Mouse (Mus musculus): ENCODE results near the gene Slirp. TPM values are rescaled to one million over a fixed set of nuclear protein-coding genes. Genes with fewer than 3 reads are reported as not detected.

The Slirp gene
- total and polyA plus RNA-seq, 3 experiments, result 117 to 261 (median 138) TPM

DNA sequence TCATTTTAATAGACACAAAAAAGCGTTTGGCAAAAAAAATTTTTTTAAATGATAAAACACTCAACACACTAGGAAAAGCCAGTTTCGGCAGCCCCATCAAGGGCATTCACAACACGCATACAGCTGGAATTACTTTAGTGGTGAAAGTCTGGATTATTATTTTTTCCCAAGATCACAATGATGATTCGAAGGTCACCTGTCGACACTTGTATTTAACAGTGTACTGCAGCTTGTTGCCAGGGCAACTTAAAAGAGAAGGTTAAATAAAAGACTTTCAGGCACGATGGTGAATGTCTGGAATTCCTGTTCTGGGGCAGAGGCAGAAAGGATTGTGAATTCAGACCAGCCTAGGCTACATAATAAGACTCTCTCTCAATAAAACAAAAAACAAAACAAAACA is 41.8 kb upstream of the Slirp start:
- in situ Hi-C loops (cut with MboI; ENCODE audit: low pct_ligation_motif_present, low pct_unique_long_range_greater_than_20kb, low sequenced_read_pairs), result no loop called here
- H3K9ac ChIP-seq (ENCODE audit: insufficient read depth, low read depth), result no peak overlapping the region
- DNase-seq (ENCODE audit: extremely low read depth), result no peak
- dilution Hi-C loops (cut with MboI; ENCODE audit: extremely low pct_ligation_motif_present, extremely low pct_unique_long_range_greater_than_20kb, low sequenced_read_pairs), result no loop called here
- no peaks in the 10 kb centered on the region for H3K9me3 ChIP-seq (replicated peaks; ENCODE audit: low read length)
- no peak overlapping the region for H3K27ac ChIP-seq (ENCODE audit: insufficient read depth, low read depth)
- no peaks in the 10 kb centered on the region for H3K27me3 ChIP-seq (replicated peaks)
- TF ChIP-seq USF2 (conservative IDR thresholded peaks at IDR 0.05; ENCODE audit: low read depth, low read length) (no peak), JUN (IDR thresholded peaks at IDR 0.05; ENCODE audit: insufficient read depth, low read depth, low read length) (no peak), MYC (IDR thresholded peaks at IDR 0.05; ENCODE audit: low read depth, low read length) (no peak), GABPA (IDR thresholded peaks at IDR 0.05; ENCODE audit: insufficient replicate concordance, low read depth, low read length) (no peak), USF1 (IDR thresholded peaks at IDR 0.05; ENCODE audit: low read depth, low read length) (no peak), POLR2AphosphoS2 (IDR thresholded peaks at IDR 0.05; ENCODE audit: low read depth, low read length) (no peak), ELF1 (IDR thresholded peaks at IDR 0.05; ENCODE audit: low read depth, low read length) (no peak), KAT2A (IDR thresholded peaks at IDR 0.05; ENCODE audit: insufficient replicate concordance, low read length) (no peak), MAFK (IDR thresholded peaks at IDR 0.05; ENCODE audit: insufficient replicate concordance, low read length) (no peak), ZC3H11A (IDR thresholded peaks at IDR 0.05; ENCODE audit: low read depth, low read length) (no peak), CHD2 (IDR thresholded peaks at IDR 0.05; ENCODE audit: low read length) (no peak), NRF1 (IDR thresholded peaks at IDR 0.05; ENCODE audit: low read depth, low read length) (no peak), CHD1 (IDR thresholded peaks at IDR 0.05; ENCODE audit: low read depth, low read length) (no peak), MXI1 (IDR thresholded peaks at IDR 0.05; ENCODE audit: low read depth, low read length) (no peak), SIN3A (IDR thresholded peaks at IDR 0.05; ENCODE audit: low read length) (no peak), BHLHE40 (IDR thresholded peaks at IDR 0.05; ENCODE audit: low read depth, low read length) (no peak), MEF2A (IDR thresholded peaks at IDR 0.05; ENCODE audit: borderline replicate concordance, low read depth, low read length) (no peak), RCOR1 (conservative IDR thresholded peaks at IDR 0.05; ENCODE audit: low read depth, low read length) (no peak), EP300 (IDR thresholded peaks at IDR 0.05; ENCODE audit: low read length) (no peak), ZMIZ1 (IDR thresholded peaks at IDR 0.05; ENCODE audit: low read depth, low read length) (no peak)
- H3K79me2 ChIP-seq (replicated peaks; ENCODE audit: control insufficient read depth, extremely low read depth, insufficient read depth, poor library complexity, severe bottlenecking), result no peaks in the 10 kb centered on the region
- no peaks in the 10 kb centered on the region for H3K36me3 ChIP-seq (replicated peaks in 1 of 2; ENCODE audit: control insufficient read depth in 1 of 2, insufficient read depth in 1 of 2, low read length in 1 of 2)
- no peak overlapping the region for H3K4me3 ChIP-seq (replicated peaks in 1 of 3; ENCODE audit: low read depth in 2 of 3, low read length in 2 of 3, poor library complexity in 1 of 3)
- H3K4me1 ChIP-seq (ENCODE audit: control insufficient read depth in 1 of 2, insufficient read depth in 2 of 2), result peaks cover 4 to 7% of the 10 kb centered on the region in 2 experiments
- H3K4me2 ChIP-seq (ENCODE audit: insufficient read depth, low read depth, poor library complexity, severe bottlenecking), result no peak overlapping the region

DNA sequence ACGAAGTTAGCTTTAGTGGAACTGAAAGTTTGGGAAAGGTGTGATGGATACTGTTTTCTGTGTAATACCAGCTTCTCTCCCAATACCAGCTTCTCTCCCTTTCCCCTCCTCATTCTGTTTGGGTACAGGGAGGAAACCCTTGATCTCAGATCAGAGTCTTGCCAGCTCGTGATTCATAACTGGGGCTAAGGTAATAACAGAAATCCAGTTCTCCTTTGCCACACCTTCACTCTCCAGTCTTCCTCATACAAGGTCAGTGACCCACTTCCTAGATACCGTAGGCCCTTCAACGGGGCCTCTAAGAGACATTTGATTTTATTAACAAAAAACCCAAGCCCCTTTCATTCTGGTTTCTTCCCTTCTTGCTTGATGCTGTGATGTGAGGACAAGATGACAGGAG is 38.5 kb upstream of the Slirp start:
- Histone ChIP-seq H3K27ac (ENCODE audit: insufficient read depth, low read depth) (no peak overlapping the region), H3K36me3 (replicated peaks in 1 of 2; ENCODE audit: control insufficient read depth in 1 of 2, insufficient read depth in 1 of 2, low read length in 1 of 2) (no peaks in the 10 kb centered on the region), H3K27me3 (replicated peaks) (no peaks in the 10 kb centered on the region), H3K4me2 (ENCODE audit: insufficient read depth, low read depth, poor library complexity, severe bottlenecking) (no peak overlapping the region), H3K4me3 (replicated peaks in 1 of 3; ENCODE audit: low read depth in 2 of 3, low read length in 2 of 3, poor library complexity in 1 of 3) (no peak overlapping the region), H3K4me1 (ENCODE audit: control insufficient read depth in 1 of 2, insufficient read depth in 2 of 2) (peaks cover 8 to 9% of the 10 kb centered on the region in 2 experiments), H3K9ac (ENCODE audit: insufficient read depth, low read depth) (no peak overlapping the region), H3K9me3 (replicated peaks; ENCODE audit: low read length) (no peaks in the 10 kb centered on the region), H3K79me2 (replicated peaks; ENCODE audit: control insufficient read depth, extremely low read depth, insufficient read depth, poor library complexity, severe bottlenecking) (no peaks in the 10 kb centered on the region)
- dilution Hi-C loops (cut with MboI; ENCODE audit: extremely low pct_ligation_motif_present, extremely low pct_unique_long_range_greater_than_20kb, low sequenced_read_pairs), result no loop called here
- no peak for TF ChIP-seq CTCF (conservative IDR thresholded peaks at IDR 0.05 in 1 of 2, IDR thresholded peaks at IDR 0.05 in 1 of 2; ENCODE audit: low read depth in 2 of 2, low read length in 2 of 2)
- no peak for TF ChIP-seq ZC3H11A (IDR thresholded peaks at IDR 0.05; ENCODE audit: low read depth, low read length)
- no peak for TF ChIP-seq POLR2A (IDR thresholded peaks at IDR 0.05; ENCODE audit: low read depth, low read length)
- TF ChIP-seq USF1 (IDR thresholded peaks at IDR 0.05; ENCODE audit: low read depth, low read length), result no peak
- TF ChIP-seq IRF4 (IDR thresholded peaks at IDR 0.05; ENCODE audit: low read depth, low read length), result no peak
- no peak for TF ChIP-seq HCFC1 (IDR thresholded peaks at IDR 0.05; ENCODE audit: low read depth, low read length)
- no peak for TF ChIP-seq RCOR1 (conservative IDR thresholded peaks at IDR 0.05; ENCODE audit: low read depth, low read length)
- no peak for TF ChIP-seq ZKSCAN1 (IDR thresholded peaks at IDR 0.05; ENCODE audit: borderline replicate concordance, low read depth, low read length)
- no peak for TF ChIP-seq UBTF (IDR thresholded peaks at IDR 0.05; ENCODE audit: low read depth, low read length)
- TF ChIP-seq BHLHE40 (IDR thresholded peaks at IDR 0.05; ENCODE audit: low read depth, low read length), result no peak
- DNase-seq (ENCODE audit: extremely low read depth), result no peak
- in situ Hi-C loops (cut with MboI; ENCODE audit: low pct_ligation_motif_present, low pct_unique_long_range_greater_than_20kb, low sequenced_read_pairs), result no loop called here
